Mouse (Mus musculus) cortical plate, adult 2 months (tissue): ENCODE results near the gene Galnt6.

Experiments
- CTCF ChIP-seq: fragments of 200-500 bp; IDR thresholded peaks from 2 replicates; pipeline ENCODE4 v1.5.1; 2011; ENCODE audit warnings: mild to moderate bottlenecking, control low read depth, low read length; ENCODE audit not compliant: insufficient read depth; ENCODE audit errors: extremely low read depth
- POLR2A ChIP-seq: fragments of 200-500 bp; IDR thresholded peaks from 2 replicates; pipeline ENCODE4 v1.6.1; 2011; ENCODE audit warnings: mild to moderate bottlenecking, low read length, control low read depth; ENCODE audit not compliant: insufficient read depth; ENCODE audit errors: extremely low read depth

- TF ChIP-seq POLR2A (no peak), CTCF (no peak)
These were observed 55.4 kb downstream of the Galnt6 start for GRCm38 (mm10) chr15:100673585-100674391.
